Mouse (Mus musculus): ENCODE measurements at regions not wholly inside any gene's neighbourhood (a gene's known extent, or its start where the extent isn't known, plus 50 kb on each side); places are given as distances from the start of the nearest gene placed in this dataset.
A peak's percentile ranks its signal among the peaks of the same experiment; 100 is the strongest.

DNA sequence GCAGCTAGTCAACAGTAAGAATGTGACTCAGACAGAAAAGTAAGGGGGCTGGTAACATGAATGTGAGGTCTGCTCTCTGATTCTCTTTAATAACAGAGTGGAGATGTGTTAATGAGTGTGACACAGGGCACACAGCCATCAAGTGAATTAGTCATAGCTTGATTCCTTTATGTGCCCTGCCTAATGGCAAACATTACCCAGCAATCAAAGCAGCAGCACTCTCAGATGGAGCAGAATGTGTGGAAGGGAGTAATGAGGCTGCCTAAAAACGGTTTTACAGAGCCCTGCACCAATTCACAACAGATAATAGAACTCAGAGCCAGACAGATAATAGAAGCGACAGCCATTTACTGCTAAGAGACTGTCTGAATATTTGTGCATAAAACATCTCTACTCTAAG lies 182.0 kb upstream of the Tprg start:
- Histone ChIP-seq H3K9ac (replicated peaks) (no peak overlapping the region), H3K4me3 (replicated peaks) (no peak overlapping the region), H3K9me3 (no peaks in the 10 kb centered on the region), H3K36me3 (no peaks in the 10 kb centered on the region), H3K4me2 (replicated peaks) (no peak overlapping the region), H3K4me1 (replicated peaks) (peaks cover 5% of the 10 kb centered on the region), H3K27ac (no peak overlapping the region), H3K27me3 (no peaks in the 10 kb centered on the region)
- ATAC-seq, result peak; percentile 95
- 10% methylated on average over 2 of the region's 2 CpGs for WGBS

- ATAC-seq, result no peak
- no peak overlapping the region for H3K4me2 ChIP-seq (replicated peaks)
- H3K4me3 ChIP-seq (replicated peaks), result no peak overlapping the region
- no peak overlapping the region for H3K27ac ChIP-seq
- no peak overlapping the region for H3K9ac ChIP-seq (replicated peaks)
- no peaks in the 10 kb centered on the region for H3K27me3 ChIP-seq
- H3K4me1 ChIP-seq (replicated peaks), result no peaks in the 10 kb centered on the region
- H3K36me3 ChIP-seq, result no peaks in the 10 kb centered on the region
- no peaks in the 10 kb centered on the region for H3K9me3 ChIP-seq
- WGBS, result 86% methylated on average over 4 of the region's 4 CpGs
Measured at GRCm38 (mm10) chr16:25140164-25140563, 146.5 kb upstream of the Tprg start.

- no peaks in the 10 kb centered on the region for H3K4me1 ChIP-seq (replicated peaks)
- 85% methylated on average over 4 of the region's 4 CpGs for WGBS
- no peak for ATAC-seq
- H3K9ac ChIP-seq (replicated peaks), result no peak overlapping the region
- H3K9me3 ChIP-seq, result no peaks in the 10 kb centered on the region
- no peak overlapping the region for H3K4me2 ChIP-seq (replicated peaks)
- H3K27me3 ChIP-seq, result no peaks in the 10 kb centered on the region
- no peak overlapping the region for H3K27ac ChIP-seq
- H3K4me3 ChIP-seq (replicated peaks), result no peak overlapping the region
- H3K36me3 ChIP-seq, result no peaks in the 10 kb centered on the region
Measured at GRCm38 (mm10) chr16:25147486-25147885, 139.1 kb upstream of the Tprg start.

DNA sequence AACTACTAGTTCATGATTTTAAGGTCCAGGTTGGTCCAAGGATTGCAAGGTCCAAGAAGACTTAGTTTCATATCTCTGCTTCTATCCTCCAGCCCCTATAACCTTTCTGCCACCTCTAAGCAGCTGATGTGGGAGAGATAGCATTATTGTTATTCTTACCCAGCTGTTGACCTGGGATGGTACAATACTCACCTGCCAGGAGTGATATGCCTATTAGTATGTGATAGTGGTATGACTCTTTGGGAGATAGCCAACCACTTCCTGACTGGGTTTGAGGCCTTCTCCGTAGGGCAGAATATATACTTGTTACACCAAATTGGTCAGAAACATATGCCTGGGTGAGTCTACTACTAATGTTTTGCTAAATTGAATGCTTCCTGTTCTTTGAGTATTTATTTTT lies 137.4 kb upstream of the Tprg start:
- no peaks in the 10 kb centered on the region for H3K4me1 ChIP-seq (replicated peaks)
- H3K36me3 ChIP-seq, result no peaks in the 10 kb centered on the region
- H3K9ac ChIP-seq (replicated peaks), result no peak overlapping the region
- H3K27me3 ChIP-seq, result no peaks in the 10 kb centered on the region
- WGBS, result 94% methylated on average over 1 of the region's 1 CpGs
- H3K4me3 ChIP-seq (replicated peaks), result no peak overlapping the region
- no peak for ATAC-seq
- no peak overlapping the region for H3K27ac ChIP-seq
- H3K4me2 ChIP-seq (replicated peaks), result no peak overlapping the region
- no peaks in the 10 kb centered on the region for H3K9me3 ChIP-seq

GRCm38 (mm10) chr16:25176870-25177269 lies 109.7 kb upstream of the Tprg start:
- H3K4me3 ChIP-seq (replicated peaks), result no peak overlapping the region
- H3K27me3 ChIP-seq, result no peaks in the 10 kb centered on the region
- H3K4me1 ChIP-seq (replicated peaks), result no peaks in the 10 kb centered on the region
- ATAC-seq, result no peak
- no peaks in the 10 kb centered on the region for H3K9me3 ChIP-seq
- H3K9ac ChIP-seq (replicated peaks), result no peak overlapping the region
- H3K36me3 ChIP-seq, result no peaks in the 10 kb centered on the region
- H3K4me2 ChIP-seq (replicated peaks), result no peak overlapping the region
- H3K27ac ChIP-seq, result no peak overlapping the region

DNA sequence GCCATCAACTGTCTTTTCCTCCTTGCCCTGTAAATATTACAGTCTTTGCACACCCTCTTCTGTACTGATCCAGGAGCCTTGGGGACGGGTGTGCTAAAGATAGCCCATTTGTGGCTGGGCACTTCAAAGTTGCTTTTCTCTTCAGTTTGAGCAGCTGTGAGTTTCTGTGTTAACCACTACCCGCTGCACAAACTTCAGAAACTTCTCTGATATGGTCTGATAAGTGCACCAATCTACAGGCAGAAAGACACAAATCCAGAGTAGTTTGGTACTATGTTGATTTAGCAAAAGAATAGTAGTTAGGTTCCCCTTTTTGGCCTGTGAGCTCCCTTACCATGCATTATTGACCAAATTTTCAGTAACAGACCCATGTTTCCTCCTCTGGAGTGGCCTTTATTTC lies 108.6 kb upstream of the Tprg start:
- H3K9me3 ChIP-seq, result no peaks in the 10 kb centered on the region
- 75% methylated on average over 2 of the region's 2 CpGs for WGBS
- ATAC-seq, result no peak

DNA sequence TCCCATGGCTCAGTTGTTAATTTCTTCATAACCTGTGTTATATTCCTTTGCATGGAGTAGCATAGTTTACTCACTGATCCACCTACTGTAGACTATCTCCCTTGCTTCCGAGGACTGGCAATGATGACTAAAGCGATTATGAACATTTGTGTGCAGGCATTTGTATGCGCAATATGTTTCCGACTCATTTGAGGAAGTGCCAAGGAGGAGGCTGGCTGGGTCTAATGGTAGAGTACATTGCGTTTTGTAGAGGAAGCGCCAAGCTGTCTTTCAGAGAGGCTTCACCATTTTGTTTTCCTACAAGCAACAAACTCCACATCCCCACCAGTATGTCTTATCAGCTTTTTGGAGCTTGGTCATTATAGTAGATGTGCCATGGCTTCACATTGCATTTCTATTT lies 104.7 kb upstream of the Tprg start:
- H3K4me1 ChIP-seq (replicated peaks), result no peaks in the 10 kb centered on the region
- H3K27me3 ChIP-seq, result no peaks in the 10 kb centered on the region
- no peak overlapping the region for H3K27ac ChIP-seq
- H3K9ac ChIP-seq (replicated peaks), result no peak overlapping the region
- H3K4me3 ChIP-seq (replicated peaks), result no peak overlapping the region
- no peak overlapping the region for H3K4me2 ChIP-seq (replicated peaks)
- 96% methylated on average over 6 of the region's 6 CpGs for WGBS
- no peak for ATAC-seq
- no peaks in the 10 kb centered on the region for H3K9me3 ChIP-seq
- no peaks in the 10 kb centered on the region for H3K36me3 ChIP-seq

More for the DNA sequence above, 108.6 kb upstream of the Tprg start:
- no peaks in the 10 kb centered on the region for H3K27me3 ChIP-seq
- no peak overlapping the region for H3K4me2 ChIP-seq (replicated peaks)
- no peak overlapping the region for H3K9ac ChIP-seq (replicated peaks)
- no peak overlapping the region for H3K27ac ChIP-seq
- no peak overlapping the region for H3K4me3 ChIP-seq (replicated peaks)
- H3K4me1 ChIP-seq (replicated peaks), result no peaks in the 10 kb centered on the region
- no peaks in the 10 kb centered on the region for H3K36me3 ChIP-seq

GRCm38 (mm10) chr16:25197079-25197478 lies 89.5 kb upstream of the Tprg start:
- no peaks in the 10 kb centered on the region for H3K9me3 ChIP-seq
- no peak overlapping the region for H3K9ac ChIP-seq (replicated peaks)
- H3K36me3 ChIP-seq, result no peaks in the 10 kb centered on the region
- H3K4me1 ChIP-seq (replicated peaks), result no peaks in the 10 kb centered on the region
- H3K4me3 ChIP-seq (replicated peaks), result no peak overlapping the region
- WGBS, result 93% methylated on average over 5 of the region's 5 CpGs
- no peak overlapping the region for H3K4me2 ChIP-seq (replicated peaks)
- no peaks in the 10 kb centered on the region for H3K27me3 ChIP-seq
- no peak for ATAC-seq
- H3K27ac ChIP-seq, result no peak overlapping the region

DNA sequence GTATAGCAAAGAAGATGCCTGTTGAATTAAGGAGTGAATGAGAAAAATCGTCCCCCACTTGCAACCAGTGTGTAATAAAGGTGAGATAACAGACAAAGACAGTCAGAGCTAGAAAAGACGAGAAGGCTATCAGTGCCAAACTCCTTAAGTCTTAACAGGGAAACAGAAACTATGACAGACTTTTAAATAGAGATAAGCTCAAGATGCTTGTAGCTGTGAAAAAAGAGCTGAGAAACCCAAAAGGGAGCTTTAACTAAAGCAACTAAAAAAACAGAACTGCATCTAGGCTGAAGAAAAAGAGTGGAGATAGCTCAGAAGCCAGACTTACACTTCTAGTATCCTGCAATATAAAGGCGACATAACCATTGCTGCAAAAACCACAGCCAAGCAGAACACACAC lies 87.8 kb upstream of the Tprg start:
- Histone ChIP-seq H3K4me2 (replicated peaks) (no peak overlapping the region), H3K36me3 (no peaks in the 10 kb centered on the region), H3K9me3 (no peaks in the 10 kb centered on the region), H3K27me3 (no peaks in the 10 kb centered on the region), H3K27ac (no peak overlapping the region), H3K4me3 (replicated peaks) (no peak overlapping the region), H3K9ac (replicated peaks) (no peak overlapping the region), H3K4me1 (replicated peaks) (no peaks in the 10 kb centered on the region)
- WGBS, result 76% methylated on average over 3 of the region's 3 CpGs
- ATAC-seq, result no peak

GRCm38 (mm10) chr16:25199984-25200383 lies 86.6 kb upstream of the Tprg start:
- no peaks in the 10 kb centered on the region for H3K9me3 ChIP-seq
- H3K4me1 ChIP-seq (replicated peaks), result no peaks in the 10 kb centered on the region
- H3K27ac ChIP-seq, result no peak overlapping the region
- no peaks in the 10 kb centered on the region for H3K36me3 ChIP-seq
- no peak for ATAC-seq
- no peak overlapping the region for H3K4me3 ChIP-seq (replicated peaks)
- no peak overlapping the region for H3K4me2 ChIP-seq (replicated peaks)
- H3K9ac ChIP-seq (replicated peaks), result no peak overlapping the region
- H3K27me3 ChIP-seq, result no peaks in the 10 kb centered on the region

- H3K36me3 ChIP-seq, result no peaks in the 10 kb centered on the region
- H3K9ac ChIP-seq (replicated peaks), result no peak overlapping the region
- ATAC-seq, result no peak
- 89% methylated on average over 7 of the region's 7 CpGs for WGBS
- H3K4me2 ChIP-seq (replicated peaks), result no peak overlapping the region
- H3K27me3 ChIP-seq, result no peaks in the 10 kb centered on the region
- no peaks in the 10 kb centered on the region for H3K4me1 ChIP-seq (replicated peaks)
- H3K4me3 ChIP-seq (replicated peaks), result no peak overlapping the region
- H3K9me3 ChIP-seq, result no peaks in the 10 kb centered on the region
- no peak overlapping the region for H3K27ac ChIP-seq
Measured at GRCm38 (mm10) chr16:25201094-25201770, 85.4 kb upstream of the Tprg start.

- no peaks in the 10 kb centered on the region for H3K36me3 ChIP-seq
- no peak overlapping the region for H3K4me2 ChIP-seq (replicated peaks)
- 48% methylated on average over 2 of the region's 2 CpGs for WGBS
- no peaks in the 10 kb centered on the region for H3K9me3 ChIP-seq
- H3K4me1 ChIP-seq (replicated peaks), result no peaks in the 10 kb centered on the region
- no peaks in the 10 kb centered on the region for H3K27me3 ChIP-seq
- no peak overlapping the region for H3K9ac ChIP-seq (replicated peaks)
- no peak overlapping the region for H3K27ac ChIP-seq
- H3K4me3 ChIP-seq (replicated peaks), result no peak overlapping the region
- no peak for ATAC-seq
Measured at GRCm38 (mm10) chr16:25213250-25213649, 73.4 kb upstream of the Tprg start.

DNA sequence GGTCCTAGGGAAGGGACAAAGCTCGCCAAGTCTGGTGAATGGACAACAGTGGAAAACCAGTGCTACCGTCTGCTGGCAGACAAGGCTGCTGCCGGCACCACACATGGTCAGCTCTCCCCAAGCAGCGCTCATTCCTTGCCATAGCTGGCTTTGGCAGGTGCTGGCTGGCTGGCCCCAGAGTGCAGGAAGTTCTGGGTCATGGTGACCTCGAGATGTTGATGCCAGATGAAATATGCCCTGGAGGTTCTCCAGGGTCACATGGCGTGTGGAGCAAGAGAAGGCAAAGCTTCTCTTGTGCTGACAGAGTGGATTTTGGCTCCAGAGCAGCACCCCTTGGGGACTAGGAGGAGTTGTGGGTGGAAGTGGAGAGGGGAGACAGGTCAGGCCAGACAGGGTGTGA lies 66.1 kb upstream of the Tprg start:
- no peaks in the 10 kb centered on the region for H3K36me3 ChIP-seq
- H3K9ac ChIP-seq (replicated peaks), result no peak overlapping the region
- no peak overlapping the region for H3K4me3 ChIP-seq (replicated peaks)
- no peaks in the 10 kb centered on the region for H3K9me3 ChIP-seq
- no peaks in the 10 kb centered on the region for H3K27me3 ChIP-seq
- H3K4me1 ChIP-seq (replicated peaks), result no peaks in the 10 kb centered on the region
- whole genome bisulfite sequencing, result 86% methylated on average over 6 of the region's 6 CpGs
- H3K27ac ChIP-seq, result no peak overlapping the region
- ATAC-seq, result no peak
- H3K4me2 ChIP-seq (replicated peaks), result no peak overlapping the region
